15 mouse cellular contexts compared by ENCODE assay signal in the genomic region with DNA sequence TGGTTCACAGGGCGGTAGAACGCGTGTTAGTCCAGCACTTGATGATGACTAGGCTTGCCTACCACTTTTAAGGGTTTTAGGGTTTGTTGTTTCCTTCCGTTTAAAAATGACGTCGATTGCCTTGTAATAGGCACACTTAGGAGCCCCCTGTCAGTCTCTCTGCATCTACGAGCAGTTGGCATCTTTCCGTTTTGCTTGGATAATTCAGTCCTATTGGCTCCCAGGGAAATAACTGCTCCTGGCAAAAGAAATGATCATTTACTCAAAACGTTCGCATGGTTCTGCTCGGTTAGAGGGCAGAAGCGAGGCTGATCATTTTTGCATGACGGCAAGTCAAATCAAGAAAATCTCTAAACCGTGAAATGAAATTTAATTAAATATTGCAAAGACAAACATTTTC.
"Had no signal": no experiment of that assay in that cellular context is flagged by ENCODE, and none has a peak within 500 bp of the region (broad histone marks: within the 10 kb centered on the region; RNA-seq: fewer than 3 reads in every experiment).

No protein-coding gene starts in this region.

- DNase-seq: kidney, adult 9 months; kidney, postnatal 10 days; liver, embryonic 13.5 days; liver, postnatal 0 days; lung, postnatal 14 days; right cerebral cortex, postnatal 14 days; thymus, postnatal 4 days had no signal

- H3K27ac ChIP-seq: left cerebral cortex, adult 2 months; limb, embryonic 15.5 days; liver, embryonic 13.5 days; lung, embryonic 15.5 days; macrophage; stomach, embryonic 15.5 days had no signal

- ATAC-seq: intestine, postnatal 0 days; liver, postnatal 0 days had no signal

- H3K4me3 ChIP-seq: left cerebral cortex, adult 2 months; limb, embryonic 15.5 days; liver, embryonic 13.5 days; lung, embryonic 15.5 days; megakaryocyte, embryonic 14.5 days; neural tube, embryonic 13.5 days; stomach, embryonic 15.5 days had no signal
